Mouse (Mus musculus) bone marrow, adult 2 months (tissue): Measurements from ENCODE around the gene Ccdc93. TPM values are rescaled to one million over a fixed set of nuclear protein-coding genes. Genes with fewer than 3 reads are reported as not detected.

ENCODE experiments used
- H3K27ac ChIP-seq: fragments of 200-500 bp; 2 replicates; pipeline ENCODE4 v1.5.1; 2012; ENCODE audit warnings: low read depth, mild to moderate bottlenecking, control low read depth, inconsistent platforms, low read length; ENCODE audit not compliant: control insufficient read depth, poor library complexity, insufficient read depth
- H3K4me1 ChIP-seq: fragments of 200-500 bp; 2 replicates; pipeline ENCODE4 v1.6.1; 2011; ENCODE audit warnings: low read length; ENCODE audit not compliant: control insufficient read depth, insufficient read depth
- H3K4me3 ChIP-seq: fragments of 200-500 bp; replicated peaks from 2 replicates; pipeline ENCODE3; 2011; ENCODE audit warnings: mild to moderate bottlenecking, low read depth, low read length, control low read depth; ENCODE audit not compliant: control insufficient read depth
- CTCF ChIP-seq: fragments of 200-500 bp; IDR thresholded peaks from 2 replicates; pipeline ENCODE4 v1.5.1; 2011; ENCODE audit warnings: low read length, control low read depth; ENCODE audit not compliant: control insufficient read depth, insufficient read depth
- POLR2A ChIP-seq: fragments of 200-500 bp; IDR thresholded peaks from 2 replicates; pipeline ENCODE4 v1.6.1; 2011; ENCODE audit warnings: low read depth, mild to moderate bottlenecking, control low read depth, low read length, borderline replicate concordance; ENCODE audit not compliant: control insufficient read depth
- WGBS: fragments of 180-500 bp; shearing (Covaris S2); methylation state at CpG from one replicate; pipeline ENCODE4 v1.1.7; 2018; 5-methylcytosine and 5-hydroxymethylcytosine counted together
- polyA plus RNA-seq: library from polyadenylated mRNA; stranded (reverse); fragments of >200 nt; gene quantifications from 2 replicates; pipeline ENCODE4 v1.2.4, GENCODE M21; 2011; ENCODE audit warnings: low replicate concordance; ENCODE audit not compliant: missing spikeins, insufficient read depth, insufficient read length

Ccdc93 gene
- polyA plus RNA-seq, 1 experiment = 4.7 TPM

DNA sequence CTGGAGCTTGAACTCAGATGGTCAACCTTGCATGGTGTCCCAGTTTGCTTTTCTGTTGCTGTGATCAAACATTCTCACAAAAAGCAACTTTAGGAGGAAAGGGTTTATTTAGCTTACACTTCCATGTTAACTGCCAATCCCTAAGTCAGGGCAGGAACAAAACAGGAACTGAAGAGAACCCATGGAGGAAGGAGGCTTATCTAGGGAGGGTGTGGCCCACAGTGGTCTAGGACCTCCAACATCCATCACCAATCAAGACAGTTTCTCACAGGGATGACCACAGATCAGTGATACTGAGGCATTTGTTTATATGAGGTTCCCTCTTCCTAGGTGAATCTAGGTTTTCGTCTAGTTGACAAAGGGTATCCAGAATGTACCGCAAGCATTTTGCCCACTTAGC is 81.1 kb downstream of the Ccdc93 start:
- TF ChIP-seq POLR2A (no peak), CTCF (no peak)
- no peaks in the 10 kb centered on the region for H3K4me1 ChIP-seq
- no peak overlapping the region for H3K27ac ChIP-seq
- WGBS = 79% methylated on average over 2 of the region's 2 CpGs
- no peak overlapping the region for H3K4me3 ChIP-seq

GRCm38 (mm10) chr1:121518609-121519008 is 87.8 kb downstream of the Ccdc93 start:
- WGBS = 62% methylated on average over 1 of the region's 1 CpGs
- Histone ChIP-seq H3K4me1 (no peaks in the 10 kb centered on the region), H3K27ac (no peak overlapping the region), H3K4me3 (no peak overlapping the region)
- TF ChIP-seq POLR2A (no peak), CTCF (no peak)

DNA sequence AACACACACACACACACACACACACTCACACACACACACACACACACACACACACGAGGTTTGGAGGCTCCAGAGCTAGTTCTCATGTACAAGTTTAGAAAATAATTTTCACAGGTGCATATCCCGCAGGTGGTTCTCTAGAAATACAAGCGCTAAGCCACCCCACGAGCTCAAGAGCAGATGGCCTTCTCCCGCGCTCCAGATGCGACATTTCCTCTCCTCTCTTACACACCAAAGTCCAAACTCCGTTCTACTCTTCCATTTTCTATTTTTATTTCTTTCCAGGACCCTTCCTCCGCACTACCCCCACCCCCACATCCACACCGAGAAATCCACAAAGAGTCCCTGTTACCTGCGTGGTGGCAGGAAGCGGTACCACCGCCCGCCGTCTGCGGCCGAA is 96.2 kb downstream of the Ccdc93 start:
- no peak overlapping the region for H3K27ac ChIP-seq
- no peaks in the 10 kb centered on the region for H3K4me1 ChIP-seq
- no peak overlapping the region for H3K4me3 ChIP-seq
- 48% methylated on average over 17 of the region's 17 CpGs for WGBS
- TF ChIP-seq POLR2A = no peak
- TF ChIP-seq CTCF = no peak

DNA sequence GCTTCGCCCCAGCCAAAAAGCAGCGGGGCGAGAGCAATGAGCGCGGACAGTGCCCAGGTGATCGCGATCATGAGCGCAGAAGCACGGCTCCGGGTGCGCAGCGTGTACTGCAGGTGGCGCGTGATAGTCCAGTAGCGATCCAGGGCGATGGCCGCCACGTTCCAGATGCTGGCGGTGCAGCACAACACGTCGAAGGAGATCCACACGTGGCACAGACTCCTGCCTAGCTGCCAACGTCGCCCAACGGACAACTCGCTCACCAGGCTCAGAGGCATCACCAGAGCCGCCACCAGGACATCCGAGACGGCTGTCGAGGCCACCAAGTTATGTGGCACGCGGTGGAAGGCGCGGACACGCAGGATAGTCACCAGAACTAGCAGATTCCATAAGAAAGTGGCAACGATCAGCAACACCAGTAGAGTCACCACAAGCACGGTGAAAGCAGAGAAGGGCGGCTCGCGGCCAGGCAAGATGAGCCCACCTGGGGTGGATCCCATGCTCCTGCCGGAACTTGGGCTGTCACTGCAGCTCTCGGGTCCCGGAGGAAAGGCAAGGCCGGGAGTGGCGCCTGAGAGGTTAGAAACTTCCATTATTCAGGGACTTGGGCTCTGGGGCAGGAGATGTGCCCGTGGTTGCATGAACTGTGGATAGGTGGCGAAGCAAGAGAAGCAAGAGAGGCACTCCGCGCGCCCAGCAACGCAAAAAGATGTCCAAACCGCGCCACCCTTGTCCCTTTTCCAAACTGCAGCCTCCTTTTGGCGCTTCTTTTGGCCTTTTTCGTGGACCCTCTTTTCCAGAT is 97.0 kb downstream of the Ccdc93 start:
- no peak overlapping the region for H3K27ac ChIP-seq

DNA sequence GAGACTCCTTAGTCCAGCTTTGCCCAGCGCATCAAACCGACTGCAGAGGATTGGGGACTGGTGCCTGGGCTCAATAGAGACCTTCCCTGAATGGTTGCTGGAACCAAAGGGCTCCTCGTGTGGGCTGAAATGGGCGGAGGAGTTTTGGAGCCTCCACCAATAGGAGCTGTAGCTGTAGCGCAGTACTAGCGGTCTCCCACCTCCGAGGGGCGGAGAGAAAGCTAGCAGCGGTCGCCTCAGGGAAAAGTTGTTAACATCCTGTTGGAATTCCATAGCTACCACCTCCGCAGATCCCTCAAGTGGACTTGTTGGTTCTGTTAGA is 97.5 kb downstream of the Ccdc93 start, which contains the start of gene Htr5b:
Htr5b (minus strand) TSS at position 67 of the 322 bp plus-strand sequence.
- WGBS = 9% methylated on average over 11 of the region's 11 CpGs
- no peak within 1 kb of the TSS for H3K4me3 ChIP-seq
- H3K27ac ChIP-seq = no peak within 1 kb of the TSS
- no peaks in the 10 kb centered on the region for H3K4me1 ChIP-seq
- no peak for TF ChIP-seq CTCF
- no peak for TF ChIP-seq POLR2A

More for the DNA sequence above, 97.0 kb downstream of the Ccdc93 start:
- WGBS = 16% methylated on average over 55 of the region's 55 CpGs
- TF ChIP-seq CTCF (no peak), POLR2A (no peak)
- Histone ChIP-seq H3K4me3 (no peak overlapping the region), H3K4me1 (no peaks in the 10 kb centered on the region)

DNA sequence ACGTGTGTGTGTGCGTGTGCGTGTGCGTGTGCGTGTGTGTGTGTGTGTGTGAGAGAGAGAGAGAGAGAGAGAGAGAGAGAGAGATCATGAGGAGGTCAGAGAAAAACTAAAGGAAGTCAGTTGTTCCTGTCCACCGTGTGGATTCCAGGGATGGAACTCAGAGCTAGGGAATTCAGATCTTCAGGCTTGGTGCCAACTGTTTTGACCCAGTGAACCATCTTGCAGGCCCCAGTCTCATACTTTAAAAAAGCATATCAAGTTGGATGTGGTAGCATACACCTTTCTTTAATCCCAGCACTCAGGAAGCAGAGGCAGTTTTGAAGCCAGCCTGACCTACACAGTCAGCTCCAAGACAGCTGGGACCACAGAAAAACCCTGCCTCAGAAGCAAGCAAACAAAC is 98.4 kb downstream of the Ccdc93 start:
- no peak overlapping the region for H3K4me3 ChIP-seq
- TF ChIP-seq POLR2A = no peak
- TF ChIP-seq CTCF = no peak
- WGBS = 78% methylated on average over 6 of the region's 6 CpGs
- H3K4me1 ChIP-seq = no peaks in the 10 kb centered on the region; the same call in 1 of the 2 replicates
- H3K27ac ChIP-seq = no peak overlapping the region

DNA sequence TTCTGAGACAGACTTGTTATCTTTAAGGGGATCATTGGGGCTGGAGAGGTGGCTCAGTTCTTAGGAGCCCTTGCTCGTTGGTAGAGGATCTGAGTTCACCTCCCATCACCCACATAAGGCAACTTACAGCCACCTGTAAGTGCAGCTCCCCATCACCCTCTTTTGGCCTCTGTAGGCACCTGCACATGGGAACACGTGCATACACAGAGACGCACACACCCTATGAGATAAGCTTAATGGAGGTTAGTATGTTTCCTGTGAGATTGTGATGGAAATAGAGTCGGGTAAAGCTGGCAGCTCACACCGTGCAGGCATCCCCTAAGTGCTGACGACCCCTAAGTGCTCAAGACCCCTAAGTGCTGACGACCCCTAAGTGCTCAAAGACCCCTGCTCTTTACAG is 100.6 kb downstream of the Ccdc93 start:
- Histone ChIP-seq H3K4me1 (no peaks in the 10 kb centered on the region; the same call in 1 of the 2 replicates), H3K4me3 (no peak overlapping the region), H3K27ac (no peak overlapping the region)
- TF ChIP-seq CTCF (no peak), POLR2A (no peak)
- WGBS = 54% methylated on average over 7 of the region's 7 CpGs

DNA sequence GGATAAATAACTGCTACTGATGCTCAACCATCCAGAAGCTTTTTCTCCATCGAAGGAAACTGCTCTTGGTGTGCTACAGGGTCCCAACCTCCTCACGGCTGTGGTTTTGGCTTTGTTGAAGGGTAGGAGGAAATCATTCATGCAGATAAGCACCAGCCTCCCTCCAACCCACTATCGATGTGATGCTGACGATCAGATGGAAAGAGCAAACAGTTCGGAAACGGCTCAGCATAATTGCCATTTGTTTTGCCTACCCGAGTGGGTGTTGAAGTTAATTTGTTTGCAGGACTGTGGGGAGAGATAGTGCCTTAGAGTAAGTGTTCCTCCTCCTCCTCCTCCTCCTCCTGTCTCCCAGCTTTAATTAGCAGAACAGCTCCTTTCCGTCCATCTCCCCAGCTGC is 109.5 kb downstream of the Ccdc93 start:
- Histone ChIP-seq H3K4me3 (no peak overlapping the region), H3K27ac (no peak overlapping the region)
- 59% methylated on average over 8 of the region's 8 CpGs for WGBS

DNA sequence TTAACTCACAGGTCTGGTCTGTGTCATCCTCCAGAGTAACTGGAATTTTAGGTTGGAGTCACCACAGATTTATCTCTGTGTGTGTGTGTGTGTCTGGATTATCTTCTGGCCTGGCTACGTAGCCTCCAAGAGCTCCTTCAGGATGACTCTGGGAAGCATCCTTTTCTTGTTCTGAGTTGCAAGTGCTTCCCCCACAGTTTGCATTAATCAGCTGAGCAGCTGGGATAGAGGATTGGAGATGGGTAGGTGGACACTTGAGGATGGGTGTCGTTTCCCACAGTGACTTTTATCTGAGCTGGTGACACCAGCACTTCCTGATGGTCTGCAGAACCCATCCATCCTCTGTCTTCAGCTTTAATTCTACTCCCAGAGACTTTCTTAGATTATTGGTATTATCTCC is 116.0 kb downstream of the Ccdc93 start:
- 53% methylated on average over 2 of the region's 2 CpGs for WGBS
- no peak for TF ChIP-seq CTCF
- TF ChIP-seq POLR2A = no peak
- Histone ChIP-seq H3K4me3 (no peak overlapping the region), H3K4me1 (no peaks in the 10 kb centered on the region; the same call in 1 of the 2 replicates), H3K27ac (no peak overlapping the region)

More for the DNA sequence above, 109.5 kb downstream of the Ccdc93 start:
- no peaks in the 10 kb centered on the region; the same call in 1 of the 2 replicates for H3K4me1 ChIP-seq
- TF ChIP-seq POLR2A (no peak), CTCF (no peak)
